Mouse (Mus musculus) small intestine, adult 2 months (tissue): ENCODE measurements around the gene Map1s. TPM values are rescaled to one million over a fixed set of nuclear protein-coding genes. Genes with fewer than 3 reads are reported as not detected.

Experiments
- H3K27ac ChIP-seq: fragments of 200-500 bp; 2 replicates; pipeline ENCODE4 v1.5.1; 2012; ENCODE audit warnings: low read depth, low read length, control low read depth, inconsistent platforms; ENCODE audit not compliant: insufficient read depth
- H3K27me3 ChIP-seq: fragments of 200-500 bp; 2 replicates; pipeline ENCODE4 v1.6.1; 2012; ENCODE audit warnings: mild to moderate bottlenecking, moderate library complexity, low read length, inconsistent platforms; ENCODE audit not compliant: control insufficient read depth, insufficient read depth
- H3K36me3 ChIP-seq: fragments of 200-500 bp; 2 replicates; pipeline ENCODE4 v1.6.1; 2012; ENCODE audit warnings: mild to moderate bottlenecking, low read length, control low read depth, inconsistent platforms; ENCODE audit not compliant: control insufficient read depth, insufficient read depth
- H3K4me1 ChIP-seq: fragments of 200-500 bp; 2 replicates; pipeline ENCODE4 v1.6.1; 2012; ENCODE audit warnings: low read length, inconsistent platforms, mixed read lengths; ENCODE audit not compliant: control insufficient read depth, insufficient read depth, insufficient read length
- H3K4me3 ChIP-seq: fragments of 200-500 bp; 2 replicates; pipeline ENCODE4 v1.5.1; 2012; ENCODE audit warnings: low read depth, mild to moderate bottlenecking, control low read depth, inconsistent platforms, low read length, moderate library complexity
- CTCF ChIP-seq: fragments of 200-500 bp; IDR thresholded peaks from 2 replicates; pipeline ENCODE4 v1.5.1; 2012; ENCODE audit warnings: low read depth, mild to moderate bottlenecking, control low read depth, inconsistent platforms, low read length, moderate library complexity, mixed read lengths; ENCODE audit not compliant: insufficient replicate concordance, insufficient read length; ENCODE audit errors: extremely low read depth
- POLR2A ChIP-seq: fragments of 200-500 bp; IDR thresholded peaks from 2 replicates; pipeline ENCODE4 v1.6.1; 2012; ENCODE audit warnings: low read depth, mild to moderate bottlenecking, control low read depth, inconsistent platforms, low read length, moderate library complexity
- WGBS: fragments of 180-500 bp; shearing (Covaris S2); methylation state at CpG from one replicate; pipeline ENCODE4 v1.1.7; 2018; 5-methylcytosine and 5-hydroxymethylcytosine counted together
- polyA plus RNA-seq: library from polyadenylated mRNA; depleted of rRNA; stranded (reverse); fragments of >200 nt; gene quantifications from 2 replicates; pipeline ENCODE4 v1.2.3, GENCODE M21; 2012; rRNA removed

Gene Map1s
- polyA plus RNA-seq, result 21.9 and 32.9 TPM in 2 replicates

GRCm38 (mm10) chr8:70905831-70906736 is at the start of gene Map1s:
TSS of gene Map1s (plus strand) at chr8:70905932.
- H3K36me3 ChIP-seq, result no peaks in the 10 kb centered on the region
- 1% methylated on average over 86 of the region's 86 CpGs for WGBS
- peak within 1 kb of the TSS; percentile 89 for H3K4me3 ChIP-seq
- no peaks in the 10 kb centered on the region for H3K27me3 ChIP-seq
- TF ChIP-seq POLR2A (no peak; the same call in 1 of the 2 replicates), CTCF (no peak)
- no peak within 1 kb of the TSS for H3K27ac ChIP-seq
- peaks cover 3% of the 10 kb centered on the region for H3K4me1 ChIP-seq

GRCm38 (mm10) chr8:70856028-70856427 is 49.7 kb upstream of the Map1s start:
- Histone ChIP-seq H3K27me3 (no peaks in the 10 kb centered on the region; the same call in 1 of the 2 replicates), H3K4me3 (no peak overlapping the region), H3K36me3 (no peaks in the 10 kb centered on the region), H3K4me1 (peaks cover 6% of the 10 kb centered on the region), H3K27ac (no peak overlapping the region)
- TF ChIP-seq POLR2A, result no peak
- no peak for TF ChIP-seq CTCF
- WGBS, result 66% methylated on average over 5 of the region's 5 CpGs

GRCm38 (mm10) chr8:70856541-70857197 is 49.1 kb upstream of the Map1s start:
- TF ChIP-seq CTCF (no peak), POLR2A (no peak)
- 6% methylated on average over 33 of the region's 33 CpGs for WGBS
- no peaks in the 10 kb centered on the region; the same call in 1 of the 2 replicates for H3K27me3 ChIP-seq
- no peak overlapping the region for H3K27ac ChIP-seq
- H3K36me3 ChIP-seq, result no peaks in the 10 kb centered on the region
- peaks cover 6% of the 10 kb centered on the region for H3K4me1 ChIP-seq
- peak overlapping the region; percentile 65 for H3K4me3 ChIP-seq

- peaks cover 6% of the 10 kb centered on the region for H3K4me1 ChIP-seq
- H3K27ac ChIP-seq, result no peak overlapping the region
- no peaks in the 10 kb centered on the region for H3K36me3 ChIP-seq
- WGBS, result 55% methylated on average over 4 of the region's 4 CpGs
- peaks cover 8% of the 10 kb centered on the region for H3K27me3 ChIP-seq
- TF ChIP-seq POLR2A, result no peak
- TF ChIP-seq CTCF, result no peak
- no peak overlapping the region for H3K4me3 ChIP-seq
These were observed 48.2 kb upstream of the Map1s start for GRCm38 (mm10) chr8:70857516-70857915.

GRCm38 (mm10) chr8:70862824-70863641 is 42.7 kb upstream of the Map1s start, which contains the start of gene Kcnn1:
TSS of gene Kcnn1 (minus strand) at chr8:70863258.
- peak within 1 kb of the TSS; percentile 38 for H3K4me3 ChIP-seq
- TF ChIP-seq CTCF (no peak), POLR2A (no peak)
- WGBS, result 1% methylated on average over 55 of the region's 55 CpGs
- H3K27me3 ChIP-seq, result peaks cover 34% of the 10 kb centered on the region
- no peak within 1 kb of the TSS for H3K27ac ChIP-seq
- peaks cover 3% of the 10 kb centered on the region for H3K36me3 ChIP-seq
- peaks cover 22% of the 10 kb centered on the region for H3K4me1 ChIP-seq

GRCm38 (mm10) chr8:70863956-70864711 is 41.6 kb upstream of the Map1s start:
- WGBS, result 1% methylated on average over 46 of the region's 46 CpGs
- H3K4me1 ChIP-seq, result peaks cover 26% of the 10 kb centered on the region
- H3K4me3 ChIP-seq, result peak overlapping the region; percentile 38
- TF ChIP-seq CTCF, result no peak
- TF ChIP-seq POLR2A, result no peak
- H3K36me3 ChIP-seq, result peaks cover 6% of the 10 kb centered on the region
- no peak overlapping the region for H3K27ac ChIP-seq
- H3K27me3 ChIP-seq, result peaks cover 34% of the 10 kb centered on the region
